Mouse (Mus musculus) NIH3T3 (cell line): ENCODE results near the gene Spib.
A peak's percentile ranks its signal among the peaks of the same experiment; 100 is the strongest.

ENCODE experiments used
- DNase-seq: peaks from one replicate; pipeline ENCODE4 v3.0.0-alpha.2; 2012; ENCODE audit warnings: low read depth

The Spib gene

GRCm38 (mm10) chr7:44531946-44532732 lies at the start of gene Spib:
Gene Spib (minus strand): TSS chr7:44532071.
- no peak for DNase-seq

- no peak for DNase-seq
Observed at GRCm38 (mm10) chr7:44581637-44582036, 49.8 kb upstream of the Spib start.

DNA sequence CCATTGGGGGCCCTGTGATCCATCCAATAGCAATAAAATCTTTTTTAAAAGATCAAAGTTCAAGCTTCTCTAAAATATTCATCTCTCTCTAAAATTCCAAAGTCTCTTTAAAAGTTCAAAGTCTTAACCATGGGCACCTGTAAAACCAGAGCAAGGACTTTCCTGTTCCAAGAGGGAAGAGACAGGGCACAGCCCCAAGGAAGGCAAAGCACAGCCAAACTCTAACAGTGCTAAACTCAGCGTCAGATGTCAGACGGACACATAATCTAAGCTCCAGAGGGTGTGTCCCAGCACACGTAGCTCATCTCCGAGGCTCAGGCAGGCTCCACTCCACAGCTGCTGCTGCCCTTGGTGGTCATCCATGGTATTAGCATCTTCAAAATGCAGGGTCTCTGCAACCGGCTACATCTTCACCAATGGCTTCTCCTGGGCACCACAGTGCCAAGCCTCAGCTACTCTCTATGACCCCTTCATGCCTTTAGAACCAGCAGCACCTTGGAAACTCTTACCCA lies 44.5 kb upstream of the Spib start:
- no peak for DNase-seq

- no peak for DNase-seq
Observed at GRCm38 (mm10) chr7:44572956-44573484, 41.1 kb upstream of the Spib start.

DNA sequence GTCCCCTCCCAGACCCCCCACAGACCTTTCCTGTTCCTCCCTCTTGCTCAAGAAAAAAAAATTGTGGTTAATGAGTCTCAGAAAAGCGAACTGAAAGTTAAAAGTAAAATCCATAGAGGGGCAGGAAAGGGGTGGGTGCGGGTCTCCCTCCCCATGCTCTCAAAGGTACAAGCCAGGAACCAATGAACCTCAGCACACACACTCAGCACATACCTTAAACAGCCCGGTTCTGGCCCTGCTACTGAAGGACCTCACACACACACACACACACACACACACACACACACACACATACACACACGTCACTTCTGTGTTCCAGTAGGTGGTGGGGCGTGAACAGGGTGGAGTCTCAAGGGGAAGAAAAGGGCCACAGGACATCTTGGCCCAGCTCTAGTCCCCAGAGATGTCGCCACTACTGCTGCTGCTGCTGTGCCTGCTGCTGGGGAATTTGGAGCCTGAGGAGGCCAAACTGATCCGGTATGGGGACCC lies 40.4 kb upstream of the Spib start, which contains the start of gene Napsa:
Napsa (plus strand) TSS at position 168 of the 489 bp plus-strand sequence.
- no peak for DNase-seq

DNA sequence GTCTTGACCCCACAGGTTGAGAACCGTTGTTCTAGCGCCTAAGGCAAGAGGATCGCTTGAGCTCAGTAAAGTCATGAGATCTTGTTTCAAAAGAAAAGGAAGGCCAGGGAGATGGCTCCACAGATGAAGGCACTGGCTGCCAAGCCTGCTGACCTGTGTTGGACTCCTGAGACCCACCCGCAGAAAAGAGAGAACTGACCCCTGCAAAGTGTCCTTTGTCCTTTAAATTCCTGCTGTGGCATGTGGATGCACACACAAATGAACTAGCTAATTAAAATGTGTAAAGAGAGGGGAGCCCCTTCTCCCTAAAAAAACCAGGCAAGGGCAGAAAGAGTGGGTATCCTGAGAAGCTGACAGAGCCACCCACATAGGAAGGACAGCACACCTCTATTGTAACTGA lies 39.9 kb upstream of the Spib start:
- no peak for DNase-seq

GRCm38 (mm10) chr7:44570989-44571388 lies 39.1 kb upstream of the Spib start:
- DNase-seq, result no peak

- no peak for DNase-seq
Observed at GRCm38 (mm10) chr7:44568803-44569202, 36.9 kb upstream of the Spib start.

GRCm38 (mm10) chr7:44565414-44565813 lies 33.5 kb upstream of the Spib start:
- DNase-seq, result no peak

DNA sequence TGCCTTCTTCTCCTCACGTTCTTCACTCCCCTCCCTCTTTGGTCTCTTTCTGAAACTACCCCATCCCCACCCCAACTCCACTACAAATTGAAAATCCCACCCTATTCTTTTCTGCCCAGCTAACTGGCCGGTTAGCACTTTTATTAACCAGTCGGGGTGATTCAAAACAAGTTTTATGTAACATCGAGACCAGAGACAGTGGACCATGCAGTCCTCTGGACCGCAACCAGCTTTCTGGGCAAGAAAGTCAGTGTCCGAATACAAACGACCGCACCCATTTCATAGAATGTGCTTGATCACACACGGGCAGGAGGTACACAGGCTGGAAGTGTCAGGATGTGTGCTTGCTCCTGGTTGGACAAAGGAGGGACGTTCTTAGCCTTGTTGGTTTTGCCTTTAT lies 32.6 kb upstream of the Spib start:
- no peak for DNase-seq

- no peak for DNase-seq
Observed at GRCm38 (mm10) chr7:44563284-44563683, 31.4 kb upstream of the Spib start.

GRCm38 (mm10) chr7:44560435-44561400 lies 28.8 kb upstream of the Spib start:
- peak; percentile 93 for DNase-seq

DNA sequence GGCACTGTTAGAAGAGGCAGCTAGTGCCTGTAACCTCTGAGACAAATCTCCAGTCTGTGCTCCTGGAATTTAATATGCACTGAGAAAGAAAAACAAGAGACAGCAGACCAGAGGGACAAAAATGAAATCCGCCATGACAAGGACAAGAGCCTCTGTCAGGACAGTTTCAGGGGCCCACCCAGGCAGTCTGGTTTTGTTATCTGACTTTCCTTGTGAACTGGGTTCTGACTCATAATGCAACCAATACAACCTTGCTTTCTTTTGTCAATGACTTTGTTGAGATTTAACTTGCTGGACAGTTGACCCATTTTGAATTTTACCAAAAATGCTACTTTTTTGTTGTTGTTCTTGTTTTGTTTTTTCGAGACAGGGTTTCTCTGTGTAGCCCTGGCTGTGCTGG lies 25.8 kb upstream of the Spib start:
- DNase-seq, result no peak

GRCm38 (mm10) chr7:44553826-44554225 lies 22.0 kb upstream of the Spib start, which contains the start of gene Nr1h2:
Gene Nr1h2 (minus strand): TSS chr7:44553951.
- peak; percentile 97 for DNase-seq

GRCm38 (mm10) chr7:44553196-44553764 lies 21.4 kb upstream of the Spib start:
- DNase-seq, result peak; percentile 98

DNA sequence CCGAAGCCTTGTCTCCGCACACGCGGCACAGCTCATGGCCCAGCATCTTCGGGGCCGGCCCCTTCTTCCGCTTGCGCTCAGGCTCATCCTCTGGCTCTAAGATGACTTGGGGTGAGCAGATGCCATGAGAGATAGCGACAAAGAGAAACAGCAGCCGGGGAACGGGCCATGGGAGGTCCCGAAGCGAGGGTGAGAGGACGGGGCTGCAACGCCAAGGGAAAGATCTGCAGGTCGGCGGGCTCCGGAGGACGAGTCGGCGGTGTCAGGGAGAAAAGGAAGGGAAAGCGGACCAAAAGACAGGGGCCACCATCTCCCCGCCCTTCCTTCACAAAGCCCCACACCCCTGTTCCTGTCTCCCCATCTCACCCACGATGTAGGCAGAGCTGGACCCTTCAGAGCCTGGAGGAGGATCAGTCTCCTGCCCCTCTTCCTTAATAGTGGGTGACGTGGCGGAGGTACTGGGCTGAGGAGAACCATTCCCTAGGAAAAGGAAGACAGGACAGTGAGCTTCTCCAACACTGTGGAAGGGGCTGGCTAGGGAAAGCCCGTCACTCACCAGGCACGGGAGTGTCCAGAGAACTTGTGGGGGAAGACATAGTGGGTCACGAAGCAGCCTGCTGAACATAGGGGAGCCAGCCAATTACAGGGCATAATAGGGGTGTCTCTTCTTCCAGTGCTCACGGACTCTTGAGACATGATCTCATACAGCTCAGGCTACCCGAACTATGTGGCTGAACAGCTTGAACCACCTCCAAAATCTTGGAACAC lies 20.5 kb upstream of the Spib start:
- no peak for DNase-seq

DNA sequence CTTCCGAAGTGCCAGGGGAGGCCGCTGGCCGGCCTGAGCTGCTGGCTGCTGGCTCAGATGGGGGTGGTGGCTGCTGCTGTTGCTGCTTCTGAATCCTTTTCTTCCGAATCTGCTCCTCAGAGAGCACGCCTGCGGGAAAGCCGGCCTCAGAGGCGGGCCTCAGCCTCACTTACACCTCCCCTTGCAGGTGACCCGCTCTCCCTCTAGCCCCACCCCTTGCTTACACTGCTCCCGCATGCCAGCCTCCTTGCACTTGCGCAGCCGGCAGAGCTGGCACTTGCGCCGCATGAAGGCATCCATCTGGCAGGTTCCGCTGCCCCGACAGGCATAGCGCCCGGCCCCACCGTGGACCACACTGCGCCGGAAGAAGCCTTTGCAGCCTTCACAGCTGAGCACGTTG lies 19.9 kb upstream of the Spib start:
- no peak for DNase-seq

DNA sequence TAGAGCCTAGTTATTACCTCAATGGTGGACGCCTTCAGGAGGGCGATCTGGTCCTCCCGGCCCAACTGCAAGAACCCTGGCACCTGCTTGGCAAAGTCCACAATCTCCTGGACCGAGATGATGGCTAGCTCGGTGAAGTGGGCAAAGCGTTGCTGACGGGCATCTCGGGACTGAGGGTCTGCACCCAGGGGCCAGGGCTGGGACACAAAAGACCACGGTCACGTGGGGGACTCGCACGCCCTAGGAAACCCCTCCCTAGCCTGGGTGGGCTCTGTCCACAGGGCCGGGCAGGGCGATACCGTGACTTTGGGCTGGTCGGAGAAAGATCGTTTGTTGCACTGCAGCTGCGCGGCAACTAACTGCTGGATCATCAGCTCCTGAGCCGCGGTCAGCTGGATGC lies 19.4 kb upstream of the Spib start:
- DNase-seq, result no peak

DNA sequence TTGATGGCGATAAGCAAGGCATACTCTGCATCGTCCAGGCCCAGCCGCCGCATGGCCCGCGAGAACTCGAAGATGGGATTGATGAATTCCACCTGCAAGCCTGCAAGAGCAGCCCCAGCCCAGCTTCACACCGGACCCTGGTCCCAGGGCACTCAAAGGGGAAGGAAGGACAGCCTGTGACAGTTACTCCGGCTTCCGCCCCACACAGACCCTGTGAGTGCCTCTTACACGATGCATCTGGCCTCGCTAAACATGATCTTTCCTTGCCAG lies 18.5 kb upstream of the Spib start:
- no peak for DNase-seq

DNA sequence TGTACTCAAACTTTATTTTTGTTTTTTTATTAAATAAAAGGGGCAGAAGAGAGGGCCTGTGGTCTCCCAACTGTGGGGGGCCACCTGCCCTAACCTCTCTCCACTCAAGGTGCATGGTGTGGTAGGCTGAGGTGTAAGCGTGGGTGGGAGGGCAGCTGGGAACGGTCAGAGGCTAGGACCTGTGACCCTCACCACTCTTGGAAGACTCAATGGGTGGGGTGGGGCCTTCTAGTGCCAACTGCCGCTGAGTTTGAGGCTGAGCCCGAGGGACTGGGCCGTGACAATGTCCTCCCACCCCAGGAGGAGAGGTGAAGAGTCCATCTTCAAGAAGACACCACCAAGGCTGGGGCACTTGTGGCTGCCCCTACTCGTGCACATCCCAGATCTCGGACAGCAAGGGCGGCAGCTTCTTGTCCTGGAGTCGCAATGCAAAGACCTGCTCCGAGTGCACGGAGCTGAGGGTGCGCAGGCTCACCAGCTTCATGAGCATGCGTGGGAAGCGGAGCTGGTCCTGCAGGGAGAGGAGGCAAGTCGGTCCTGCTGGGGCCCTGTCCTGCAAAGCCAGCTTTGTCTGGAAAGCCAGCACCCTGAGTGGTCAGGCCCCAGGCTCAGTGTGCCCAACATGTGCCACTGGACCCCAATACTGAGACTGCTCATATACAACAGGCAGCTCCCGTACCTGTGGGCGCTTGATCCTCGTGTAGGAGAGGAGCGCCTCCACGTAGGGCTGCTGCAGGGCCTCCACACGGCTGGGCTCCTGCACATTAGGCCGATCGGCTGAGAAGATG lies 17.9 kb upstream of the Spib start:
- no peak for DNase-seq
